Mouse (Mus musculus) neural tube, embryonic 12.5 days (tissue): ENCODE results near the gene Chga. TPM values are rescaled to one million over a fixed set of nuclear protein-coding genes. Genes with fewer than 3 reads are reported as not detected.
A peak's percentile ranks its signal among the peaks of the same experiment; 100 is the strongest.

Experiments
- ATAC-seq: fragments of 200-750 bp; cut with Nextera tagmentation; 2 replicates; pipeline ENCODE4 v1.8.0; 2017; ENCODE audit warnings: low read depth, mild to moderate bottlenecking, moderate TSS enrichment, moderate library complexity; ENCODE audit not compliant: low FRiP score
- H3K27ac ChIP-seq: fragments of 300-500 bp; sonication (generic); 2 replicates; pipeline ENCODE4 v1.5.1; 2016
- H3K27me3 ChIP-seq: fragments of 300-500 bp; sonication (generic); replicated peaks from 2 replicates; pipeline ENCODE4 v1.6.1; 2016; ENCODE audit warnings: mild to moderate bottlenecking
- H3K36me3 ChIP-seq: fragments of 300-500 bp; sonication (generic); 2 replicates; pipeline ENCODE4 v1.6.1; 2016; ENCODE audit warnings: mild to moderate bottlenecking
- H3K4me1 ChIP-seq: fragments of 300-500 bp; sonication (generic); 2 replicates; pipeline ENCODE4 v1.6.1; 2016
- H3K4me2 ChIP-seq: fragments of 300-500 bp; sonication (generic); replicated peaks from 2 replicates; pipeline ENCODE4 v1.6.1; 2016; ENCODE audit warnings: mild to moderate bottlenecking
- H3K4me3 ChIP-seq: fragments of 300-500 bp; sonication (generic); 2 replicates; pipeline ENCODE4 v1.5.1; 2016
- H3K9ac ChIP-seq: fragments of 300-500 bp; sonication (generic); 2 replicates; pipeline ENCODE4 v1.6.1; 2016; ENCODE audit warnings: mild to moderate bottlenecking
- H3K9me3 ChIP-seq: fragments of 300-500 bp; sonication (generic); 2 replicates; pipeline ENCODE4 v1.6.1; 2016; ENCODE audit warnings: mild to moderate bottlenecking
- WGBS: fragments of 180-500 bp; shearing (Covaris S2); methylation state at CpG from one replicate; pipeline ENCODE4 v1.1.7; 2016; 5-methylcytosine and 5-hydroxymethylcytosine counted together
- polyA plus RNA-seq: library from polyadenylated mRNA; unstranded; fragments of >200 nt; fragmentation: Nextera tagmentation; extraction: Ambion mirVana; gene quantifications from 2 replicates; pipeline ENCODE4 v1.2.1, GENCODE M21; 2016

Gene Chga
- 72.4 and 78.1 TPM in 2 replicates for polyA plus RNA-seq

DNA sequence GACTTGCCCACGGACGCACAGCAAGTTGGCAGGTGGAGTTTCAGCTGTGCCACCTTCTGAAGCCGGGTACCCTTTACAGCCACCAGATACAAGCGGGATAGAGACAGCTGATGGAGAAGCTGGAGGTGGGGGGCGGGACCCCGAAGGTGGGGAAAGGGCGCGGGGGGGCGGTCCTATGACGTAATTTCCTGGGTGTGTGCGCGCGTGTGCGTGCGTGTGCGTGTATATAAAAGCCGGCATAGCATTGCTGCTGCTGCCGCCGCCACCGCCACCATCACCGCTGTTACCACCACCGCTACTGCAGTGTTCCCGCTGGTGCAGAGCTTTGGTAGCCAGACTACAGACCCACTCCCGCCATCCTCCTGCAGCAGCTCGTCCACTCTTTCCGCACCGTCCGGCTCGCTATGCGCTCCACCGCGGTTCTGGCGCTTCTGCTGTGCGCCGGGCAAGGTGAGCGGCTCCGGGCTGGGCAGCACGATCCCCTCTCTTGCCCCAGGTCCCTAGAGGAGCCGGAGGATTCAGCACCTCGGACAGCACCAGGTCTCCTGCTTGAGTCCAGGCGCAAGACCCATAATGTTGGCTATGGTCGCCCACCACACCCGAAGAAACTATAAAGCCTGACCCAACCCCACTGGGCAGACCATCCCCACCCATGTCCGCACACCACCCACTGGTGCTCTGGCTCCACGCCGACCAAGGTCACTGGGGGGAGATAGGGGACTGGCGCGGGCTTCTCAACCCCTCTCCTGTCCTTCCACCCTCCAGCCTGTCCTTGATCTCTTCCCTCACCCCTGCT is at the start of gene Chga:
Gene Chga, plus strand, starts transcription at position 249 of the 796 bp plus-strand sequence.
- H3K27ac ChIP-seq, result peak within 1 kb of the TSS; percentile 66; the same call in 1 of the 2 replicates
- H3K36me3 ChIP-seq, result peaks cover 4% of the 10 kb centered on the region; the same call in 1 of the 2 replicates
- whole genome bisulfite sequencing, result 3% methylated on average over 47 of the region's 48 CpGs
- H3K4me3 ChIP-seq, result peak within 1 kb of the TSS; percentile 58
- peak within 1 kb of the TSS; percentile 78 for H3K4me2 ChIP-seq
- peak; percentile 82 for ATAC-seq
- H3K9ac ChIP-seq, result peak within 1 kb of the TSS; percentile 66
- H3K4me1 ChIP-seq, result peaks cover 20% of the 10 kb centered on the region
- no peaks in the 10 kb centered on the region for H3K9me3 ChIP-seq
- 0 out of 2 replicates have a peak, but pooled peaks cover 7% of the 10 kb centered on the region for H3K27me3 ChIP-seq

DNA sequence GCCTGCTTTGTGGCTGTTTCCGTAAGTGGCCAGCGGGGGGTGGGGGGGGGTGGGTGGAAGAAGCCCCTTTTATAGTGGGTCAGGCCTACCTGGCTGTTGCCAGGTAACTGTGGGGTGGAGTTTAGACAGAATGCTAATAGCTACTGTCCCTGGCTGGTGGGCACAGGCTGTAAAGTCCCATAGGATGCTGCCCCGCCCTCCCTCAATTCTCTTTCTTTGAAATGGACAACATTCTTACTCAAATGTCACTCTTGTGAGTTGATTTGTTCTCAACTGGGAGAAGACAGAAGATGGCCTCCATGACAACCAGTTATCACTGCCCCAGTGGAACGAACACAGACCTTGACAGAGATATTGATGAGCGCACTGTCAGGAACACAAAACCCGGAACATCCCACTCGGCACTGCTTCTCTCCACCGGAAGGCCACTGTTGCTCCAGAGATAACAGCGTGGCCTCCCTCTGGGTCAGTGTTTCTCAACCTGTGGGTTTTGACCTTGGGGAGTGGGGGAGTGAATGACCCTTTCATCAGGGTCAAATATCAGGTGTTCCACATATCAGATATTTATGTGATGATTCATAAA is 49.5 kb upstream of the Chga start:
- no peaks in the 10 kb centered on the region for H3K36me3 ChIP-seq

DNA sequence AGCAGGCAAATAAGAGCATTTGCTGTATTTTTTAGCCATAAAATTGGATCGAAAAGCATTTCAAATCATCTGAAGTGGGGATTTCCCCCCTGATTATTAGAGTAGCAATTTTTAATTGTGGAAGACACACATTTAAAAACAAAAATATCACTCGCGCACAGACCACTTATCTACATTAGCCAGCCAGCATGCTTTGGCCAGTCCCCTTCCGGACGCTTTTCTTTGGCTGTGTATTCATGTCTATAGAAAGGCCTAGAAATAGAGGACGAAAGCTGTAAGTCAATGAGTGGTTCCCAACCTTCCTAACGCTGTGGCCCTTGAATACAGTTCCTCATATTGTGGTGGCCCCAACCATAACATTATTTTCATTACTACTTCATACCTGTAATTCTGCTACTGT is 48.8 kb upstream of the Chga start:
- Histone ChIP-seq H3K4me2 (no peak overlapping the region), H3K27ac (no peak overlapping the region), H3K36me3 (no peaks in the 10 kb centered on the region), H3K4me3 (no peak overlapping the region), H3K4me1 (no peaks in the 10 kb centered on the region), H3K9ac (no peak overlapping the region), H3K9me3 (no peaks in the 10 kb centered on the region), H3K27me3 (no peaks in the 10 kb centered on the region)
- ATAC-seq, result no peak
- whole genome bisulfite sequencing, result 91% methylated on average over 7 of the region's 7 CpGs

More for the DNA sequence above, 49.5 kb upstream of the Chga start:
- Histone ChIP-seq H3K9me3 (no peaks in the 10 kb centered on the region), H3K4me2 (no peak overlapping the region), H3K4me1 (no peaks in the 10 kb centered on the region), H3K4me3 (no peak overlapping the region), H3K27me3 (no peaks in the 10 kb centered on the region), H3K9ac (no peak overlapping the region), H3K27ac (no peak overlapping the region)
- 60% methylated on average over 9 of the region's 9 CpGs for WGBS
- no peak for ATAC-seq

DNA sequence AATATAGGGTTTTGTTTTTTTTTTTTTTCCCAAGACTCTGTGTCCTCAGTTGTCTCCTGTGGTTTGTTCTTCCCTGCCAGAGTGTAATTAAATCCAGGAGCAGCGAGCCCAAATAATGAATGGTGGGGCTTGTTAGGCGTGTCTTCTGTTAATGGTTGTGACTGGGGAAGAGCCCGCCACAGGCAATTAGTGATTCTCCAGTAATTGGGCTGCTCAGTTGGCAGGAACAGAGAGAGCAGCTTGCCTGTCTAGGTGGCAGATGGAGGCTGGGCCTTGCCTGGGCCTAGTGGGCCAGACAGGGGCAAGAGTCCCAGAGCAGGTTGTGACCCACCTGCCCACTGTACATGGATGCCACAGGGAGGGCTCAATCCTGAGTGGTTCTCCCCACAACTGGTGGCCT is 43.4 kb upstream of the Chga start:
- ATAC-seq, result peak; percentile 44; the same call in 1 of the 2 replicates
- H3K4me2 ChIP-seq, result no peak overlapping the region
- H3K27ac ChIP-seq, result no peak overlapping the region
- H3K36me3 ChIP-seq, result no peaks in the 10 kb centered on the region
- H3K27me3 ChIP-seq, result no peaks in the 10 kb centered on the region
- no peaks in the 10 kb centered on the region; the same call in 1 of the 2 replicates for H3K4me1 ChIP-seq
- no peak overlapping the region for H3K9ac ChIP-seq
- H3K9me3 ChIP-seq, result no peaks in the 10 kb centered on the region
- WGBS, result 16% methylated on average over 3 of the region's 3 CpGs
- H3K4me3 ChIP-seq, result no peak overlapping the region

DNA sequence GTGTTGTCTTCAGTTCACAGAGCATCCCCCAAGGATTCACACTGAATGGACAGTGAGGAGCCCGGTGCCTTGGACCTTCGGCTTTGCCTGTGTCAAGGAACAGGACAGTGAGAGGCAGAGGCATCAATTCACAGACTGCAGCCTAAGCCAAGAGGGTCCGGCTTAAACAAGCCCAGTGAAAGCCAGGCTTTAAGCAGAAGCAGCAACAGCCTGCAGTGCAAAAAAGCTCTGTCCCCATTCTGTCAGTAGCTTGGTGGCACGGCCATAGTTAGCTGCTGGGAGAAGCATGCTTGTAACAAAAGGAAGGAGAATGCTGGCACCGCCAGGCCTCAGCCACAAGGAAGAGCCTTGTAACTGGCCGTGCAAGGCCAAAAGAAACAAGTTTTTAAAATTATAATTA is 40.6 kb upstream of the Chga start:
- no peak overlapping the region for H3K9ac ChIP-seq
- ATAC-seq, result no peak
- H3K9me3 ChIP-seq, result no peaks in the 10 kb centered on the region
- no peak overlapping the region for H3K4me2 ChIP-seq
- no peaks in the 10 kb centered on the region for H3K36me3 ChIP-seq
- H3K27me3 ChIP-seq, result no peaks in the 10 kb centered on the region
- no peaks in the 10 kb centered on the region; the same call in 1 of the 2 replicates for H3K4me1 ChIP-seq
- H3K4me3 ChIP-seq, result no peak overlapping the region
- H3K27ac ChIP-seq, result no peak overlapping the region
- 73% methylated on average over 6 of the region's 6 CpGs for WGBS

DNA sequence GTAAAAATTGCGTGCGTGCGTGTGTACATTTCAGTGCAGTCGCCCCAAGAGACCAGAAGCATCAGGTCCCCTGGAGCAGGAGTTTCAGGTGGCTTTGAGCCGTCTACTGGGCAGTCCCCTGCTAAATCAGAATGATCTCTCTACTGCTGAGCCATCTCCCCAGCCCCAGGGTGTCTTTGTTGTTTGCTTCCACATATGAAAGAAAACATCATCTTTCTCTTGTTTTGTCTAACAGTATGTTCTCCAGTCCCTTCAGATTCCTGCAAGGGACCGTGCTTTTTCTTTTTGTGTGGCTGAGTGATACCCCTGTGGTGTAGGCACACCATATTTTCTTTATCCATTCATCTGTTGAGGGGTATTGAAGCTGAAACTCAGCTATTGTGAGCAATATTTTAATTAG is 40.0 kb upstream of the Chga start:
- Histone ChIP-seq H3K9ac (no peak overlapping the region), H3K4me3 (no peak overlapping the region), H3K27ac (no peak overlapping the region), H3K36me3 (no peaks in the 10 kb centered on the region), H3K4me2 (no peak overlapping the region), H3K27me3 (no peaks in the 10 kb centered on the region), H3K4me1 (no peaks in the 10 kb centered on the region; the same call in 1 of the 2 replicates), H3K9me3 (no peaks in the 10 kb centered on the region)
- 78% methylated on average over 6 of the region's 6 CpGs for WGBS
- ATAC-seq, result no peak

DNA sequence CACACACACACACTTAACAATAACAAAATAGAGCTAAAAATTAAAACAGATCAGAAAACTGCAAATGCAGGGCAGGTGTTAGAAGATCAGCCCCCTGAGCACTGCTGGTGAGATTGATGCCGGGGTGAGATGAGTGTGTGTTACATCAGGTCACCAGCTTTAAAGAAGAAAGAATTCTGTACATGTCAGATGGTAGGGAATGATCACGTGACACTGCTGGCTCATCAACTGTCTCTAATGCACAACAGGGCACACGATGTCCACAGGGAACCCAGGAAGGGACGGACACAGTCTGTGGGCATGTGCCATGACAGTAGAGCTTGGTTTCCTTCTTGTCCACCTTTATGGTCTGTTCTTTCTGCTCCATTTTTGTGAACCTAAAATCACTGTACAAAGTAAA is 38.6 kb upstream of the Chga start:
- Histone ChIP-seq H3K4me3 (no peak overlapping the region), H3K9me3 (no peaks in the 10 kb centered on the region), H3K4me1 (no peaks in the 10 kb centered on the region; the same call in 1 of the 2 replicates), H3K4me2 (no peak overlapping the region), H3K9ac (no peak overlapping the region), H3K36me3 (no peaks in the 10 kb centered on the region), H3K27ac (no peak overlapping the region), H3K27me3 (no peaks in the 10 kb centered on the region)
- ATAC-seq, result no peak
- WGBS, result 84% methylated on average over 4 of the region's 4 CpGs

DNA sequence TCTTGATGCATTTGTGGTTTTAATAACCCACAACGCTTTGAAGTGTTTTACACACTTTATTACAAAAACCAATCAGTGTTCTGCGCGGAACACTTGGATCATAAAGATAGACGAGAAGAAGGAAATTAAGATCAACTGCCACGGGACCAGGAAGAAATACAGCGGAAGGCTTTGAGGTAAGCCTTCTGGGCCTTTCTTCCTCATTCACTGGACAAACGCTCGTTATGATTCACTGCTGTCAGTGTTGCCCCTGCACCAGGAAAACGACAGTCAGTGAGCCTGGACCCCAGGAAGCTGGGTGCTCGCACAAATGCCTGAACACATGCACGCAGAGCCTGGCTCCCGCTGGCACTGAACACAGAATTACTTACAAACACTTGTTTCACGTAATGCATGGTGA is 37.1 kb upstream of the Chga start:
- Histone ChIP-seq H3K9ac (no peak overlapping the region), H3K4me3 (no peak overlapping the region), H3K27ac (no peak overlapping the region), H3K27me3 (no peaks in the 10 kb centered on the region), H3K36me3 (no peaks in the 10 kb centered on the region), H3K9me3 (no peaks in the 10 kb centered on the region), H3K4me1 (0 out of 2 replicates have a peak, but pooled peaks cover 5% of the 10 kb centered on the region), H3K4me2 (no peak overlapping the region)
- no peak for ATAC-seq
- WGBS, result 74% methylated on average over 13 of the region's 13 CpGs

DNA sequence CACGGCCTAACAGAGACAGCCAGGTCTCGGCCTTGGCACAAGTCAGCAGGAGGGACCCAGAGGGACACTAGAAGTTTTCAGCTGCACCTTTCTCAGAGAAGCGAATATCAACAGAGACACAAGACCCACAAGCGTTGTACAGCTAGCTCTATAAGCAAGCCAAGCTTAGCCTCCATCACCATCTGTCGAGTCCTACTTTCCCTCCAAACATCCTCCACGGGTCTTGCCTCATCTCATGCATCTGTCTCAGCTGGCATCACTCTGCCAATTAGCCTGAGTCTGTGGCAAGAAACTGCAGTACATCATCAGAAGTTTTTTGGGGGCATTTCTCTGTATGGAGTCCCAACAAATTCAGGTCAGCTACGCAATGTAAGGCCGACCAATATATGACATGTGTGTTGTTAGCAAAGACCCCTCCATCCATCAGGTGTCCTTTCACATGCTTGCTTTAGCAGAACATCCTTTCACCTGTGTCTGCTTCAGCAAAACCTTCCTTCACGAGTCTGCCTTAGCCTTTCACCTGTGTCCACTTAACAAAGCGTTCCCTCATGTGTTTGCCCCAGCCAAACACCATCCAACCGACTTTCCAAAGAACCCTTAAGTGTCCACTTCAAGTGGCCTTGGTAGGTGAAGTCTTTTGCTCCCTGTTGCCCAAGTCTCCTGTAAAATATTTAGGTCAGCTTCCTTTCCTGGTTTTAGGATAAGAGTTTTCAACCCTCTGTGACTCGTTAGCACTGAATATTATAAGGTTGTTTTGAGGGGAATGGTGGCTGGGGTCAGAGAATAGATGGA is 34.6 kb upstream of the Chga start:
- whole genome bisulfite sequencing, result 91% methylated on average over 12 of the region's 12 CpGs
- no peak overlapping the region for H3K4me2 ChIP-seq
- no peaks in the 10 kb centered on the region for H3K9me3 ChIP-seq
- no peaks in the 10 kb centered on the region for H3K36me3 ChIP-seq
- no peaks in the 10 kb centered on the region for H3K27me3 ChIP-seq
- no peak overlapping the region for H3K27ac ChIP-seq
- H3K9ac ChIP-seq, result no peak overlapping the region
- 0 out of 2 replicates have a peak, but pooled peaks cover 5% of the 10 kb centered on the region for H3K4me1 ChIP-seq
- H3K4me3 ChIP-seq, result no peak overlapping the region
- ATAC-seq, result no peak

DNA sequence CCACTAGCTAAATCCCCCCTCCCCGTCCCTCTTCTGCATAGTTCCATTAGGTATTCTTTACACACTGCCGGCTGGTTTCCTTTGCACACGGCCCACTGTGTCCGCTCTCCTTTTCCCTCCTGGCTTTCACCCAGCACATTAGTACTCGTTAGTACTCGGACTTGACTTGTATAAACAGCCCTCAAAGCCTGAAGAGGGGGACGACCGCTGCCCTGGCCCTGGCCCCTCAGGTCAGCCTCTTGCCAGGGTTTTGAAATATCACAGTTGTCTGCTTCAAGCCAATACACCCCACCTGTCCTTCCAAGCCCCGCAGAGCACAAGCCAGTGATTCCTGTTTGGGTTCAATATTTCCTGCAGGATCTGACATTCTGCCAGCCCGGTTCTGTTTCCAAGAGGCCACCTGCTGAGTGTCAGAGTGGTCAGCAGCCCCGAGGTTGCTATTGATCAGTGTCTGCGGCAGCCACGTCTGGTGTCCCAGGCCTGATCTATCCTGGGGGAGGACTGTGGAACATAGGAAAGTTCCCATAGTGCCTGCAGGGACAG is 32.9 kb upstream of the Chga start:
- Histone ChIP-seq H3K4me3 (no peak overlapping the region), H3K9ac (no peak overlapping the region)

DNA sequence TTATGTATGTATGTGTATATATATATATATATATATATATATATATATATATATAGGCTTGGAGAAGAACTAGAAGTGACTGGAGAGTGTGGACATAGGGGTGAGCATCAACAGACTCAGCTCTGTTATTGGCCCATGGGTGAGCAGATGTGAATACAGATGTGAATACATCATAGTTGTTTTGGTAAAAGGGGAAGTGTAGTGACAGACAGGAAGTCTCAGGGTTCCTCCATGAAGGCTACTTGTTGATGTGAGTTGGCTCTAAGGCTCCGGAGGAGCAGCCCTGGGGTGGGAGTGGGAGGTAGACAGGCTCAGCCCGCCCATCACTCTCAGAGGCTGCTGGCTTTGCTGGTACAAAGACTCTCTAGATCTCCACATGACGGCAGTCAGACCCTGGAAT is 30.6 kb upstream of the Chga start:
- 68% methylated on average over 3 of the region's 3 CpGs for WGBS
- Histone ChIP-seq H3K4me2 (no peak overlapping the region), H3K9ac (no peak overlapping the region), H3K36me3 (no peaks in the 10 kb centered on the region), H3K27me3 (no peaks in the 10 kb centered on the region), H3K27ac (no peak overlapping the region), H3K4me3 (no peak overlapping the region), H3K9me3 (no peaks in the 10 kb centered on the region), H3K4me1 (0 out of 2 replicates have a peak, but pooled peaks cover 5% of the 10 kb centered on the region)
- no peak for ATAC-seq

More for the DNA sequence above, 32.9 kb upstream of the Chga start:
- 46% methylated on average over 13 of the region's 13 CpGs for WGBS
- H3K36me3 ChIP-seq, result no peaks in the 10 kb centered on the region
- H3K4me2 ChIP-seq, result no peak overlapping the region
- no peaks in the 10 kb centered on the region for H3K27me3 ChIP-seq
- no peak overlapping the region for H3K27ac ChIP-seq
- no peak for ATAC-seq
- no peaks in the 10 kb centered on the region for H3K9me3 ChIP-seq
- H3K4me1 ChIP-seq, result 0 out of 2 replicates have a peak, but pooled peaks cover 5% of the 10 kb centered on the region

DNA sequence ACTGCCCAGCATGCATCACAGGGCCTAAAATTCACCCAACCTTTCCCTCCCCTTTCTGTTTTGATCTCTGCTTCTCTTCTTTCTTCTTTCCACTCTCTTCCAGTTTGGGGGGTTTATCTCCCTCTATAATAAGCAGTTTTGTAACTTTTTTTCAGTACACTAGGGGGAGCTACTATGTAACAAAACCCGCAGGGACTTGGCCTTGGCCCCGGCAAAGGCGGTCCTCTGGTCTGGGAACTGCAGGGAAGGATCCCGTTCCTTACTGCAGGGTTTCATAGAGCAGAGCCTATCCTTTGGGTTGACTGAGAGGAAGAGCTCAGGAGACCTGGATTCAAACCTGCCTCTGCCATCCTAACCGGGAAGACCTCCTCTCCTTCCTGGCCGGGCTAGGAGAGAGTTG is 30.0 kb upstream of the Chga start:
- no peaks in the 10 kb centered on the region for H3K27me3 ChIP-seq
- H3K4me2 ChIP-seq, result no peak overlapping the region
- WGBS, result 21% methylated on average over 6 of the region's 6 CpGs
- H3K36me3 ChIP-seq, result no peaks in the 10 kb centered on the region
- no peaks in the 10 kb centered on the region for H3K9me3 ChIP-seq
- no peak overlapping the region for H3K27ac ChIP-seq
- no peak for ATAC-seq
- 0 out of 2 replicates have a peak, but pooled peaks cover 5% of the 10 kb centered on the region for H3K4me1 ChIP-seq
- H3K4me3 ChIP-seq, result no peak overlapping the region
- H3K9ac ChIP-seq, result no peak overlapping the region
